Mouse (Mus musculus): ENCODE data around the gene Pkhd1.
A peak's percentile ranks its signal among the peaks of the same experiment; 100 is the strongest.
"Not testable (repeated sequence)": the region's sequence is repeated elsewhere in the genome, so short reads cannot be mapped to it uniquely, and the experiment has no call there.

The Pkhd1 gene

DNA sequence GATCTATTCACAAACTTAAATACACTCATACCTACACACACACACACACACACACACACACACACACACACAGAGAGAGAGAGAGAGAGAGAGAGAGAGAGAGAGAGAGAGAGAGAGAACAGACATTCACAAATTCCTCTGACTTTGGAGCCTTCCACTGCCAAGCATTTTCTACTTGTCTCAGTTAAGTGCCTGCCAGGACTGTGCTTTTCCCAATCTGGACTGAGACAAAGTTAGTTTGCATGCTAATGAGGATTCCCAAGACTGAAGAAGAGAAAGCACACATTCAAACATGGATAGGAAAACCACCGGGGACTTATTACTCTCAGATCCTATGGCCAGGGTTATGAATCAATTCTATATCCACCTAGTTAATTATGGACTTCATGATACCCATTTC, 118.9 kb downstream of the Pkhd1 start:
- DNase-seq (ENCODE audit: extremely low spot score, low read depth, low spot score): no peak

DNA sequence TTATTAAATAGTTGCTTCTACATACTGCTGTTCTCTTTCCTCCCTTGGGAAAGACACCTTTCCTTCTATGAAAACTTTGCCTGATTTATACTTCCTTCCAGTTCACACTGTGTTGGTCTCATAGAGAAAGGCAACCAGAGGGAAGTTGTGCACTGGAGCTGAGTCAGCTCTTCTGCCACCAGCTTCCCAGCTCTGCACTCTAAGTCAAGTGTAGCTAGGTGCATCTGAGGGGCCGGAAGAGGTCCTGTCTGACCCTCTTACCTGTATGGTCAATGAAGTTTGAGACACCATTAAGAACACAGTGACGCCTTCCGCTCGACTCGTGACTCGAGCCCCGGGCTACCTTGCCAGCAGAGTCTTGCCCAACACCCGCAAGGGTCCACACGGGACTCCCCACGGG, 131.8 kb downstream of the Pkhd1 start:
- DNase-seq (ENCODE audit: extremely low spot score, low read depth, low spot score): no peak

- no peak for DNase-seq (ENCODE audit: extremely low spot score, low read depth, low spot score)
Observed at GRCm38 (mm10) chr1:20481843-20482242, 136.0 kb downstream of the Pkhd1 start.

DNA sequence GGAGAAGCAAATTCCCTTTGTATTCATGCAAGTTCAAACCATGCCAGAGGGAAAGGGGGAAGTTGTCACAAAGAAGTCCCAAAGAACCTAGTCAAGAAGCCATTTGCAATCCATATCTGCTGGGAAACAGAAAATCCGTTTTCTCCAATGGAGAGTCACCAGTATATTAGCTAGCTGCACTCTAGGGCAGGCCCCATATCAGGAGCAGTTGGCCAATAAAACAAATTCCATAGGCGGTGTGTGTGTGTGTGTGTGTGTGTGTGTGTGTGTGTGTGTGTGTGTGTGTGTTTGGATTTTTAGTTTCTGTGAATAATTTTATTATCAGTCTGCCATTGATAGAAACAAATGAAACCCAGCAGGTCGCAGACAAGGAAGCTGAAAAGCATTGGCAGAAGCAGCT, 139.2 kb downstream of the Pkhd1 start:
- DNase-seq (ENCODE audit: extremely low spot score, low read depth, low spot score): no peak

DNA sequence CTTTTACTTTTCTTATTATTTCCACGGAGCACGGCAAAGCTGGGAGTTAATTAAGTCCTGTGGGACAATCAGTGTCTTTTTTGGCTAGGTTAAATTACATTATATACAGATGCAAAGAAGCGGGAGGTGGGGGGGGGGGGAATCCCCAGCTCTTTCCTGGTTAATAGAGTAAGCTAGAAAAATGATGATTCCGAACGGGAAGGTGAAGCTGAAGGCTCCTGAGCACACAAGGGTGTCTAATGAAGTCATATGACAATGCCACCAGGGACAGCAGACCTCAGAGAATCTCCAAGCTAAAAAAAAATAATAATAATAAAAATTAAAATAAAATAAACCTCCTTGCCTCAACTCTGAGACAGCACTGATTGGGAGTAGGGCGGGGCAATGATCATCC, 139.6 kb downstream of the Pkhd1 start:
- DNase-seq (ENCODE audit: extremely low spot score, low read depth, low spot score): no peak

DNA sequence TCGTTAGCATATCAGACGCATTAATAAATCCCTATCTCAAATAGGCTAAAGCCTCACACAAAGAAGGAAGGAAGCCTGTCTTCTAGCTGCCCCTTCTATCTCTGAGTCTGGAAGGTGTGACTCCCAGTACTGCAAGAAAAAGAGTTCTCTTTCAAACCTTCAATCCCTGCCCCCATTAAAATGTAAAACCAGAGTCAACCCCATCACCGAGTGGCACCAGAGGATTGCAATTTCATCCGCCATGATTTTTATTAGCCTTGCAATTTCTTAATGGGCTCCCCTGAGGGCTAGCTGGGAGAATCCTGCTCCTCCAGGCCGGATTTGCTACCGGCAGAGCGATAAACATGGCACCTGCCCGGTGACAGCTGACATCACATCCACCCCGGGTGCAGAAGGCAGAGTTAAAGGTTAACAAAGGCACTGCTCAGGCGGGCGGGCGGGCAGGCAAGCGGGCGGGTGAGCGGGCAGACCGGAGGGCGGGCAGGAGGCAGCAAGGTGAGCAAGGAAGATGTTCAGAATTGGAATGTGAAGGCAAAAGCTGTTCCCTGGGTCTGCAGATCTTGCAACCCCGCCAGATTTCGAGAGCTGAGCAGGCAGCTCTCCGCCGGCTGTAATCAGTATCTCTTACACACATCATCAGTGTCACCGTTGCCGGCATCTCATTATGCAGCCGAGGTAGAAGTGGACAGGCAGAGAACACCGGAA, 140.2 kb downstream of the Pkhd1 start:
- no peak for DNase-seq (ENCODE audit: extremely low spot score, low read depth, low spot score)

DNA sequence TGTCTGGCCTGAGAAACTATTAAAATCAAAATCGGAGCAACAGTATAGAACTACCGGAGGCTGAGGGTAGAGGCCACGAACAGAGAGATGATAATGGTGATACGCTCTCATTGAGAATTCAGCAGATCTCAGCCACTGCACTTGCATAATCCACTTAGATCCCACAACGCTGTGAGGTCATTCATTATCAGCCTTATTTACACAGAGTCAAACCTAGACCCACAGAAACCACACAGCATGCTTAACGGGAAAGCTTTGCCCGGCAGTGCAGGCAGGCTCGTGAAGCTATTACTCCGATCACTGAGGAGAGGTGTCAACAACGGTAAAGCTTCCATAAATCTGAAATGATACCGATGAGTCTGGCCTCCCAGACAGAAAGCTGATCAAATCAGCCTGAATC, 147.1 kb downstream of the Pkhd1 start:
- DNase-seq (ENCODE audit: extremely low spot score, low read depth, low spot score): no peak

- DNase-seq (ENCODE audit: extremely low spot score, low read depth, low spot score): no peak
Observed at GRCm38 (mm10) chr1:20470317-20470716, 147.5 kb downstream of the Pkhd1 start.

DNA sequence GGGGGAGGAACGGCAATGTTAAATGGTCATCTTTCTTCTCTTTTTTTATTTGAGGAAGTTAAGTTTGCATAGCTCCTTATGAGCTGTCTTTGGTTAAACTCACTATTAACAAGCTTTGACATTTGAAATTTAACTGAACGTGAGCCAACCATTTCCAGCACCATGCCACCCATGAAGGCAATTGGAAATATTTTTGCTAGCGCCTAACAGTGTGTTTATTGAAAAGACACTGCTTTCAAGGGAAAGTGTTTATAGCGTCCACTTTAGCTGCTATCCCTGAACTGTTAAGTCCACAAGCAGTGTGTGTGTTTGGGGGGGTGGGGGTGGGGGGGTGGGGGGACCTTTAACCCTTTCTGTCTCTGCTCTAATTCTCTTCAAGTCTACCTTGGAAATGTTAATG, 151.4 kb downstream of the Pkhd1 start:
- DNase-seq (ENCODE audit: extremely low spot score, low read depth, low spot score): peak; percentile 63

- no peak for DNase-seq (ENCODE audit: extremely low spot score, low read depth, low spot score)
Observed at GRCm38 (mm10) chr1:20454621-20455020, 163.2 kb downstream of the Pkhd1 start.

DNA sequence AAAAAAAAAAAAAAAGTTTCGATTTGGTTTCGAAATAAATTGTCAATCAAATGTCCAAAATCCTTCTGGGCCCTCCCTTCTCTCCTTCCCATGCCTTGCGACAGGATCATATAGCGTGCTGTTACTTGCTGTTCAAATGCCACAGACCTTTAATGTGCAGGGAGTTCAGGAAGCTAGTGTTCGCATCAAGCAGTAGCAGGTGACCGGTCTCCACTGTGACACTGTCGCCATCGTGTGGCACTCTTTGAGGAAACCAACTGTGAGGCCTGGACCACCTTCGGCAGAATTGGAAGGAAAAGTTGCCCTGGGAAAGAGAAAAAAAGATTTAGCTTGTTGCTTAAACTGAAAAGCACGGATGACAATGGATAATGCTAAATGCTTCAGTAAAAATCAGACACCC, 167.8 kb downstream of the Pkhd1 start:
- DNase-seq (ENCODE audit: extremely low spot score, low read depth, low spot score): peak; percentile 24

DNA sequence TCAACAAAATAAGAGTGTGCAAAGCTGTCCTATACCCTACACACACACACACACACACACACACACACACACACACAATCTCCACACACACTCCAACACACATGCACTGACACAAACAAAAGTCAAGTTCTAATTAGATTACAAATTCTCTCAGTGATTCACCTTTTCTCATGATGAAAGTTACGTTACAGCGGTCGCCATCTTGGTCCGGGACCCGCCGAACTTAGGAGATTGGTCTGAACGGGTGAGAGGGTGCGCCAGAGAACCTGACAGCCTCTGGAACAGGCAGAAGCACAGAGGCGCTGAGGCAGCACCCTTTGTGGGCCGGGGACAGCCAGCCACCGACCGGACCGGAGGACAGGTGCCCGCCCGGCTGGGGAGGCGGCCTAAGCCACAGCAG, 185.8 kb downstream of the Pkhd1 start:
- DNase-seq (ENCODE audit: extremely low spot score, low read depth, low spot score): not testable (repeated sequence)

DNA sequence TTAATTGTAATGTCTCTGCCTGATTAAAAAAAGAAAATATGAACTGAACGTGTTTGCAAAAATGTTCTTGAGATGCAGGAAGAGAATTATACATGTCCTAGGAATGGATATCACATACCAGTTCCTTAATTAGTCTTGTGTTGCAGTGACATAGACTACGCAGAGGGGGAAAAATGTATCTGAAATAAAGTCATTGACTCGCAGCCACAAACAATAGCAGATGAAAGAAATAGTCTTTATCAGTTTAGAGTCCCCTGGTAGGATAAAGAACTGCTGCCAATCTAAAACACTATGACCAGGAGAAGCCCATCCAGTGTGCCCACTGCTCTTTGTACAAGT, 188.8 kb downstream of the Pkhd1 start:
- DNase-seq (ENCODE audit: extremely low spot score, low read depth, low spot score): no peak

DNA sequence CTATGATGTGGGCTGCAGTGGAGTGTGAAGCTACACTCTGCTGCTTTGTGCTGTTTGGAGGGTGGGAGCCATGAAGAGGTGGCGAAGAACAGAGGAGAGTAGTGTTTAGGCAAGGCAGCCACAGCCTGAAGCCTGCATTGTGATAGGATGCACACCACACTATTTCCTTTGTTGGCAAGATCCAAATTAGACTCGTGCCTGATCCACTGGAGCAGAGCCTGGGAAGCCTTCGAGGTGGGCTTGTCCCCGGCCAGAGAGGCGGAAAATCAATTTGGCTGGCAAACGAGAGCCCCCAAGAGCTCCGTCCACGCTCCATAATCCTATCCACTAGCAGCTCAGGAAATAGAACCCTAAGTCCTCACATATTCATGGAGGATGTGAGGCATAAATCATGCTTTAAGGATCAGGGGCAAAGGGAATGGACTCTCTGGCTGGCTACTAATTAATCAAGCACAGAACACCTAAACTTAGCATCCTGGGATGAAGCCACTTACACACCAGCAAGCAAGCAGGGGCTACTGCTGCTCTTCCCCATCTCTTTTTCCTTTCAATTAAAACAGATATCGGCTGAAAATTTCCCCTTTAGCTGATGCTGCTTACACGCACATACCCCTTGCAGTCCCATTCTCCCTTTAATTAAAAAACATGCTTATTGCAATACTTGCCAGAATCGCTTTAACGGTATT, 189.4 kb downstream of the Pkhd1 start:
- DNase-seq (ENCODE audit: extremely low spot score, low read depth, low spot score): no peak

GRCm38 (mm10) chr1:20409411-20409967, 208.4 kb downstream of the Pkhd1 start:
- DNase-seq (ENCODE audit: extremely low spot score, low read depth, low spot score): no peak

DNA sequence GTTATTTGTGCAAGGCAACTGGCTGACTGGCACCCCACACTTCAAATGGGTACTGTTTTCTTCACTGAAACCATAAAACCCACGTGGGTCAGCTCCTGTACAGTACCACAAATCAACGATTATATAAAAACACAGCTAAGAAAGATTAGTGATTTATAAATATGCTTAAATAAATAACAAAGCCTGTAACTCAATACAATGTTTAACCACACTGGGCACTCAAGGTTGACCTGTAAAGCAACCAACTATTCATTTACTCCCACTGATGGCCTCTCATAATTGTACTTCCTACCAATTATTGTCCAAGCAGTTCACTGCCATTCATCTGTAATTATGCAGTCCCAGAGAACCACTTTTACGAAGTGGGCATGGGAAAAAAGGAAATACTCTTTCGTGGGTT, 219.5 kb downstream of the Pkhd1 start:
- no peak for DNase-seq (ENCODE audit: extremely low spot score, low read depth, low spot score)

- DNase-seq (ENCODE audit: extremely low spot score, low read depth, low spot score): no peak
Observed at GRCm38 (mm10) chr1:20364437-20364836, 253.4 kb downstream of the Pkhd1 start.

DNA sequence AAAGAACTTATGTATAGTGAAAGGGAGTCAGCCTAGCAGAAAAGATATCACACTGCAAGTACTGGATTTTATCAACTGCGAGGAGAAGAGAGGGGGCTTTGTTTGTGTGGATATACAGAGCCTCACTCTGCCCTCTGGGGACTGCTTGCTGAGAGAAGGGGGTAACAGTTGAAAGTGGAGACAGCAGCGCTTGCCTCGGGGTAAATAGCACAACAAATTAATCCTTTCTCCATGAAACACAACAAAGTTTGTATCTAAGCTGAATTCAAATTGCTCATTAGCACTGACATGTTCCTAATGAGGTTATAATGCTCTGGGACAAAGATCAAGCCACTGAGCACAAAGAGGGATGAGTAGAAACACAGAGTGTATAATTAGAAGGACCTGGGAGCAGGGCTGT, 273.2 kb downstream of the Pkhd1 start:
- DNase-seq (ENCODE audit: extremely low spot score, low read depth, low spot score): no peak

DNA sequence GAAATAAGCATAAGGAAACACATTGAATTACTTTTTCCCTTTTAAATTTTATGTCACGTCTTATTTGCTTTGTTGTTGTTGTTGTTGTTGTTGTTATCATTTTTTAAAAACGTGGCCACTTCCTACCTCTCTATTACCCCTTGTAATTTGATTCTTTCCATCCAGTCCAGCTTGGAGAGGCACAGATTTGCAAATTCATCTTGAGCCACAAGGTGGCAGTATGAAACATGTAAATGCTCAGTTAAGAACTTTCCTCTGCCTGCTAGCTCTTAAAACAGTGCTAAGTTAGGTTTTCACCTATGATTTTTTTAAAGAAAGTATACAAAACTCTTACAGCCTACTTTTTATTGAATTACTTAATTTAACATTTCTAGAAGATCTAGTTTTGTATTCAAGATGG, 306.4 kb downstream of the Pkhd1 start:
- peak; percentile 66 for DNase-seq (ENCODE audit: extremely low spot score, low read depth, low spot score)

GRCm38 (mm10) chr1:20310925-20311324, 306.9 kb downstream of the Pkhd1 start:
- no peak for DNase-seq (ENCODE audit: extremely low spot score, low read depth, low spot score)

DNA sequence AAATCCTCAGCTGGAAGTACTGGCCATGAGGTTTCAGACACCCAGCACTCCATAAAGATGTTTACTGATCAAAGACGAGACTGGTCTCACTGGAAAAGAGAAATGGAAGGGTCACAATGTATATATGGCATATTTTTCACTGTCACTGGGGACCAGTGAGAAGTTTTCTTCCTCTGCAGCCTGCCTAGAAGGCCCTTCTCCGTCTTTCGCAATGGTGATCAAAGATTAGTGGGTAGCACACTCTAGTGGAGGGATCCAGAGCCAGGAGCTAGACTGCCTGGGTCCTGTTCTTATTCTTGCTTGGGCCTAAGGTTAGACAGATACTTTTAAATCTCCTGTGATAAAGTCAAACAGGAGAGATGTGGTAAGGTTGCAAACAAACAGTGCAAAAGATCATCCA, 311.7 kb downstream of the Pkhd1 start:
- DNase-seq (ENCODE audit: extremely low spot score, low read depth, low spot score): no peak

DNA sequence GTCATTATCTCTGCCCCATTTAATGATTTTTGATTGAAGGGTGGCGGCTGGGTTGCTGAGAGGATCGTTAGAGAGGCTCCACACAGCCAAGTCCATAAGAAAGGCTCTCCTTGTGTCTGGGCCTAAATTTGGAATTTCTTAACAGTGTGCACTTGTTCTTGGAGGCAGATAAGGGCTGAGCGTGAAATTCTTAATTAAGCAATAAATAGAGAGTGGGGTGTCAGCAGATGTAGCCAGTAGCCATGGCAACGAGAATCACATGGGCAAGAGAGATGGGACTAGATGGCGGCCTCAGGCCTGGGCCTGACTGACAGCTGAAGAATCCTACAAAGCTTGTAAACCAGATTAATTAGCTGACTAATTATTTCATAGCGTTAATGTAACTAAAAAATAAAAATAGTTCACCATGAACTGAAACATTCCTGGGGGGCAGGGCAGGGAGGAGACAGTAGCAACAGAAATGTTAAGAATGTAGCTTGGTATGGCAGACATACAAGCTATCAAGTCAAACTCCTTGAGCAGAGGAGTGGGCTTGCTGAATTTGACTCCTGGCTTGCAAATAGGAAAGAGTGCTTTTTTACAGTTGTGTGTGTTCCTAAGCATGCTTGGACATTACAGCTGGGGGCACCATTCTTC, 314.8 kb downstream of the Pkhd1 start:
- no peak for DNase-seq (ENCODE audit: extremely low spot score, low read depth, low spot score)
